Mouse (Mus musculus) kidney, postnatal 10 days (tissue): ENCODE results near the gene Fh1.
A peak's percentile ranks its signal among the peaks of the same experiment; 100 is the strongest.

Source experiments
- DNase-seq: peaks from one replicate; pipeline ENCODE4 v3.0.0; 2021; ENCODE audit warnings: mixed read lengths

Fh1 gene

GRCm38 (mm10) chr1:175625257-175625879 is at the start of gene Fh1:
Fh1 (minus strand) TSS chr1:175625635.
- DNase-seq = peak; percentile 97

GRCm38 (mm10) chr1:175675116-175675515 is 49.7 kb upstream of the Fh1 start:
- DNase-seq = no peak

GRCm38 (mm10) chr1:175673563-175674325 is 48.3 kb upstream of the Fh1 start:
- no peak for DNase-seq

GRCm38 (mm10) chr1:175671626-175672025 is 46.2 kb upstream of the Fh1 start:
- DNase-seq = no peak

- no peak for DNase-seq
Observed at GRCm38 (mm10) chr1:175670042-175670441, 44.6 kb upstream of the Fh1 start.

- no peak for DNase-seq
Observed at GRCm38 (mm10) chr1:175669456-175669855, 44.0 kb upstream of the Fh1 start.

- peak; percentile 37 for DNase-seq
Observed at GRCm38 (mm10) chr1:175668666-175669405, 43.4 kb upstream of the Fh1 start.

GRCm38 (mm10) chr1:175659900-175660299 is 34.5 kb upstream of the Fh1 start:
- DNase-seq = no peak

- DNase-seq = no peak
Observed at GRCm38 (mm10) chr1:175648615-175649014, 23.2 kb upstream of the Fh1 start.

GRCm38 (mm10) chr1:175646952-175647351 is 21.5 kb upstream of the Fh1 start:
- peak; percentile 53 for DNase-seq

- no peak for DNase-seq
Observed at GRCm38 (mm10) chr1:175643496-175644265, 18.2 kb upstream of the Fh1 start.

GRCm38 (mm10) chr1:175640435-175641150 is 15.2 kb upstream of the Fh1 start:
- DNase-seq = no peak

- DNase-seq = no peak
Observed at GRCm38 (mm10) chr1:175639072-175639471, 13.6 kb upstream of the Fh1 start.

- no peak for DNase-seq
Observed at GRCm38 (mm10) chr1:175637677-175638076, 12.2 kb upstream of the Fh1 start.

- DNase-seq = no peak
Observed at GRCm38 (mm10) chr1:175632470-175632869, 7.0 kb upstream of the Fh1 start.

GRCm38 (mm10) chr1:175631721-175632221 is 6.3 kb upstream of the Fh1 start:
- no peak for DNase-seq

- no peak for DNase-seq
Observed at GRCm38 (mm10) chr1:175631080-175631479, 5.6 kb upstream of the Fh1 start.

GRCm38 (mm10) chr1:175630345-175630744 is 4.9 kb upstream of the Fh1 start:
- DNase-seq = no peak

- DNase-seq = no peak
Observed at GRCm38 (mm10) chr1:175629248-175629647, 3.8 kb upstream of the Fh1 start.

- DNase-seq = peak; percentile 19
Observed at GRCm38 (mm10) chr1:175625990-175626692, 706 bp upstream of the Fh1 start.

GRCm38 (mm10) chr1:175623656-175624055 is 1.8 kb downstream of the Fh1 start:
- no peak for DNase-seq
